9 mouse cellular contexts compared by ENCODE assay signal in the genomic region with DNA sequence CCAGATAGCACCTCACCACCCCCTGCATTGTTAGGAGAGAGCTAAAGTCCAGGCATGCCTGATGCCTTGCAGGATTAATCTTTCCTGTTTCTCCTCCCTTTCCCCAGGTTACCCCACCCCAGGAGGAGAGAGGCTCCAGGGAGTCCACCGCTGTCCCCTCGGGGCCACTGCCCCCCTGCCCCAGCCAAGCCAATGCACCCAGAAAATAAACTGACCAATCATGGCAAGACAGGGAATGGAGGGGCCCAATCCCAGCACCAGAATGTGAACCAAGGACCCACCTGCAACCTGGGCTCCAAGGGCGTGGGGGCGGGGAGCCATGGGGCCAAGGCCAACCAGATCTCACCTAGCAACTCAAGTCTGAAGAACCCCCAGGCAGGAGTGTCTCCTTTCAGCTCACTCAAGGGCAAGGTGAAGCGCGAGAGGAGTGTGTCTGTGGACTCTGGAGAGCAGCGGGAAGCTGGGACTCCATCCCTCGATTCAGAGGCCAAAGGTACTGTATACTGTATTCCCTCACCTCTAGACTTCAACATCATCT. TPM values are rescaled to one million over a fixed set of nuclear protein-coding genes. Genes with fewer than 3 reads are reported as not detected.
DNase-seq lines count a peak whose midpoint lies in the region; ATAC-seq lines count a peak whose summit lies in the region.
"Had no signal": no experiment of that assay in that cellular context is flagged by ENCODE, and none has a peak within 500 bp of the region (broad histone marks: within the 10 kb centered on the region; RNA-seq: fewer than 3 reads in every experiment).

No protein-coding gene starts in this region.

- peak overlapping the region; percentile 79 for H3K9ac ChIP-seq in hindbrain, embryonic 13.5 days
- H3K9ac ChIP-seq in midbrain, embryonic 13.5 days (replicated peaks): peak overlapping the region; percentile 11

- no peaks in the 10 kb centered on the region for H3K9me3 ChIP-seq in embryonic facial prominence, embryonic 10.5 days
- no peaks in the 10 kb centered on the region for H3K9me3 ChIP-seq in hindbrain, embryonic 13.5 days
- no peaks in the 10 kb centered on the region for H3K9me3 ChIP-seq in midbrain, embryonic 13.5 days

- peak overlapping the region; percentile 93 for H3K27ac ChIP-seq in embryonic facial prominence, embryonic 10.5 days (replicated peaks)
- peak overlapping the region; percentile 96 for H3K27ac ChIP-seq in hindbrain, embryonic 13.5 days
- H3K27ac ChIP-seq in midbrain, embryonic 13.5 days: peak overlapping the region; percentile 93; the same call in 1 of the 2 replicates

- peak; percentile 95 for DNase-seq in heart, adult 11 months
- DNase-seq in heart, postnatal 25 days (ENCODE audit: low spot score): no peak
- DNase-seq in embryonic facial prominence, embryonic 10.5 days (ENCODE audit: low spot score): no peak
- no peak for DNase-seq in left cerebral cortex, adult 11 months (ENCODE audit: low spot score)
- no peak for DNase-seq in left cerebral cortex, adult 8-10 months (ENCODE audit: low spot score in 2 of 2)
- DNase-seq in right cerebral cortex, postnatal 36 days (ENCODE audit: low spot score in 2 of 2): no peak

- peaks cover 57% of the 10 kb centered on the region for H3K36me3 ChIP-seq in embryonic facial prominence, embryonic 10.5 days (replicated peaks)
- H3K36me3 ChIP-seq in hindbrain, embryonic 13.5 days: peaks cover 22% of the 10 kb centered on the region
- H3K36me3 ChIP-seq in midbrain, embryonic 13.5 days: peaks cover 22% of the 10 kb centered on the region

- peak overlapping the region; percentile 88 for H3K4me2 ChIP-seq in hindbrain, embryonic 13.5 days
- peak overlapping the region; percentile 83 for H3K4me2 ChIP-seq in midbrain, embryonic 13.5 days (replicated peaks)

- intact Hi-C loops in heart, postnatal 25 days (cut with DNase I): loop anchor here (5.0 kb wide), 1 partner anchor 152 kb away; no protein-coding TSS in a partner anchor

- H3K4me3 ChIP-seq in embryonic facial prominence, embryonic 10.5 days: peak overlapping the region; percentile 56
- H3K4me3 ChIP-seq in hindbrain, embryonic 13.5 days: no peak overlapping the region
- H3K4me3 ChIP-seq in midbrain, embryonic 13.5 days (replicated peaks): no peak overlapping the region

- peaks cover 7% of the 10 kb centered on the region; the same call in 1 of the 2 replicates for H3K27me3 ChIP-seq in embryonic facial prominence, embryonic 10.5 days (replicated peaks; ENCODE audit: low read depth, poor library complexity, severe bottlenecking)
- no peaks in the 10 kb centered on the region for H3K27me3 ChIP-seq in hindbrain, embryonic 13.5 days
- H3K27me3 ChIP-seq in midbrain, embryonic 13.5 days: 0 out of 2 replicates have a peak, but pooled peaks cover 3% of the 10 kb centered on the region

- ATAC-seq in hindbrain, embryonic 13.5 days (ENCODE audit: low FRiP score): no peak
- no peak for ATAC-seq in midbrain, embryonic 13.5 days

- WGBS in embryonic facial prominence, embryonic 10.5 days: 34% methylated on average over 8 of the region's 8 CpGs
- 52% methylated on average over 8 of the region's 8 CpGs for WGBS in hindbrain, embryonic 13.5 days
- 54% methylated on average over 8 of the region's 8 CpGs for WGBS in midbrain, embryonic 13.5 days

- peaks cover 71% of the 10 kb centered on the region for H3K4me1 ChIP-seq in embryonic facial prominence, embryonic 10.5 days
- H3K4me1 ChIP-seq in hindbrain, embryonic 13.5 days (replicated peaks): peaks cover 68% of the 10 kb centered on the region
- peaks cover 63% of the 10 kb centered on the region for H3K4me1 ChIP-seq in midbrain, embryonic 13.5 days (replicated peaks)

RNA-seq across cellular contexts. Expression of a gene that starts 18.1 kb away (rescaled TPM):
- total RNA-seq in heart, postnatal 25 days (2021): 10 to 100 TPM; 44.9 to 57.6 TPM
- polyA plus RNA-seq in embryonic facial prominence, embryonic 10.5 days (2016; fragmentation: Nextera tagmentation; extraction: Ambion mirVana): 7.4 and 7.7 TPM in 2 replicates
- polyA plus RNA-seq in hindbrain, embryonic 13.5 days (2015; fragmentation: Nextera tagmentation; extraction: Ambion mirVana): 8.6 TPM in 2 replicates
- polyA plus RNA-seq in midbrain, embryonic 13.5 days (2015; fragmentation: Nextera tagmentation; extraction: Ambion mirVana): 8.0 and 9.2 TPM in 2 replicates
- 10 to 100 TPM; 60.4 to 67.8 (median 61.9) TPM for total RNA-seq in left cerebral cortex, adult 8-10 months (2022)

RNA-seq across cellular contexts. Expression of a gene that starts 45.9 kb away (rescaled TPM):
- total RNA-seq in heart, postnatal 25 days (2021): not detected
- 0.41 and 0.59 TPM in 2 replicates for polyA plus RNA-seq in embryonic facial prominence, embryonic 10.5 days (2016; fragmentation: Nextera tagmentation; extraction: Ambion mirVana)
- not detected in 2 replicates for polyA plus RNA-seq in hindbrain, embryonic 13.5 days (2015; fragmentation: Nextera tagmentation; extraction: Ambion mirVana)
- polyA plus RNA-seq in midbrain, embryonic 13.5 days (2015; fragmentation: Nextera tagmentation; extraction: Ambion mirVana): not detected in 2 replicates
- not detected for total RNA-seq in left cerebral cortex, adult 8-10 months (2022)
- total RNA-seq: hematopoietic stem cell, adult 5-6 weeks had no signal

RNA-seq across cellular contexts. Expression of a gene that starts 59.8 kb away (rescaled TPM):
- not detected for total RNA-seq in heart, postnatal 25 days (2021)
- polyA plus RNA-seq in embryonic facial prominence, embryonic 10.5 days (2016; fragmentation: Nextera tagmentation; extraction: Ambion mirVana): not detected in 2 replicates
- not detected in 2 replicates for polyA plus RNA-seq in hindbrain, embryonic 13.5 days (2015; fragmentation: Nextera tagmentation; extraction: Ambion mirVana)
- not detected in 2 replicates for polyA plus RNA-seq in midbrain, embryonic 13.5 days (2015; fragmentation: Nextera tagmentation; extraction: Ambion mirVana)
- not detected for total RNA-seq in left cerebral cortex, adult 8-10 months (2022)
- total RNA-seq: hematopoietic stem cell, adult 5-6 weeks had no signal
